17 mouse cellular contexts compared by ENCODE assay signal in the genomic region with DNA sequence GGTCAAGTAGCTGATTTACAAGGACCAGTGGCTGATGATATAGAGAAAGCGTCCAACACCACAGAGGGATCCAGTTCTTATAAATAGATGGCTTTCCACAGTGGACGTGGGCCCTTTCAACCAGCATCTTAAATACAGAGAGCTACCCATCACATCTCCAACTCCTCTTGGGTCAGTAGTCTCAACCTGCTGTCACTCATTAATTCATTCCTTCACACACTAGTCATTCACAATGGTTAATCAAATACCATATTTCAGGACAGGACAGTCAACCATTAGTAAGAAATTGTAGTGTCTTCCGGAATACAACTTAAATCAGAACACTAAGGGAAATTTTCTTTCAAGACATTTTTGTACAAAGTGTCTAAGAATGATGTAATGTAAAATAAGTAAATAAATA.
DNase-seq lines count a peak whose midpoint lies in the region; ATAC-seq and TF ChIP-seq lines count a peak whose summit lies in the region.
"Had no signal": no experiment of that assay in that cellular context is flagged by ENCODE, and none has a peak within 500 bp of the region (broad histone marks: within the 10 kb centered on the region; RNA-seq: fewer than 3 reads in every experiment).

No protein-coding gene starts in this region.

- 88% methylated on average over 3 of the region's 3 CpGs for WGBS in forebrain, embryonic 10.5 days
- 93% methylated on average over 3 of the region's 3 CpGs for WGBS in forebrain, postnatal 0 days
- WGBS in lung, embryonic 16.5 days, result 85% methylated on average over 3 of the region's 3 CpGs

- H3K4me3 ChIP-seq in forebrain, embryonic 10.5 days, result no peak overlapping the region
- H3K4me3 ChIP-seq in forebrain, postnatal 0 days (ENCODE audit: low read depth, low read length), result no peak overlapping the region
- H3K4me3 ChIP-seq in lung, embryonic 16.5 days (ENCODE audit: low read length), result no peak overlapping the region
- no peak overlapping the region for H3K4me3 ChIP-seq in bone marrow macrophage, adult 2 months (ENCODE audit: insufficient read depth, low read length)
- H3K4me3 ChIP-seq: forebrain, embryonic 12.5 days; heart, embryonic 12.5 days; hindbrain, embryonic 15.5 days had no signal

- H3K27me3 ChIP-seq in forebrain, embryonic 10.5 days (ENCODE audit: poor library complexity, severe bottlenecking), result no peaks in the 10 kb centered on the region
- no peaks in the 10 kb centered on the region for H3K27me3 ChIP-seq in forebrain, postnatal 0 days (ENCODE audit: insufficient read depth, low read length)
- H3K27me3 ChIP-seq in lung, embryonic 16.5 days (ENCODE audit: control insufficient read depth, insufficient read depth, low read depth, low read length), result no peaks in the 10 kb centered on the region
- H3K27me3 ChIP-seq: forebrain, embryonic 12.5 days; heart, embryonic 12.5 days; hindbrain, embryonic 15.5 days had no signal

- peak overlapping the region; percentile 60 for H3K27ac ChIP-seq in forebrain, embryonic 10.5 days
- no peak overlapping the region for H3K27ac ChIP-seq in forebrain, postnatal 0 days (ENCODE audit: low read depth, low read length)
- peak overlapping the region; percentile 53; the same call in 1 of the 2 replicates for H3K27ac ChIP-seq in lung, embryonic 16.5 days (ENCODE audit: low read length)
- peak overlapping the region; percentile 21; the same call in 1 of the 2 replicates for H3K27ac ChIP-seq in bone marrow macrophage, adult 2 months (ENCODE audit: insufficient read depth, low read depth, low read length)
- H3K27ac ChIP-seq: forebrain, embryonic 12.5 days; hindbrain, embryonic 15.5 days had no signal

- no peak overlapping the region for H3K9ac ChIP-seq in forebrain, postnatal 0 days
- peak overlapping the region; percentile 12; the same call in 1 of the 2 replicates for H3K9ac ChIP-seq in lung, embryonic 16.5 days (ENCODE audit: low read length)
- H3K9ac ChIP-seq: forebrain, embryonic 12.5 days; heart, embryonic 12.5 days; hindbrain, embryonic 15.5 days had no signal

- H3K9me3 ChIP-seq in forebrain, embryonic 10.5 days, result no peaks in the 10 kb centered on the region
- no peaks in the 10 kb centered on the region for H3K9me3 ChIP-seq in forebrain, postnatal 0 days (ENCODE audit: low read length)
- no peaks in the 10 kb centered on the region for H3K9me3 ChIP-seq in lung, embryonic 16.5 days (ENCODE audit: control insufficient read depth, low read length)
- H3K9me3 ChIP-seq: forebrain, embryonic 12.5 days; G1E; heart, embryonic 12.5 days; hindbrain, embryonic 15.5 days had no signal

- peaks cover 13% of the 10 kb centered on the region for H3K36me3 ChIP-seq in forebrain, embryonic 10.5 days (replicated peaks)
- H3K36me3 ChIP-seq in forebrain, postnatal 0 days (ENCODE audit: insufficient read depth), result no peaks in the 10 kb centered on the region
- no peaks in the 10 kb centered on the region for H3K36me3 ChIP-seq in lung, embryonic 16.5 days (ENCODE audit: control insufficient read depth, insufficient read depth, low read length)
- H3K36me3 ChIP-seq: forebrain, embryonic 12.5 days; G1E; hindbrain, embryonic 15.5 days had no signal

- H3K4me2 ChIP-seq in forebrain, postnatal 0 days (ENCODE audit: low read depth), result no peak overlapping the region
- no peak overlapping the region for H3K4me2 ChIP-seq in lung, embryonic 16.5 days (ENCODE audit: low read depth, low read length)
- H3K4me2 ChIP-seq: forebrain, embryonic 12.5 days; heart, embryonic 12.5 days; hindbrain, embryonic 15.5 days had no signal

- DNase-seq in forebrain, embryonic 10.5 days (ENCODE audit: extremely low spot score, low spot score), result no peak
- DNase-seq in forebrain, postnatal 0 days, result no peak
- DNase-seq in lung, postnatal 10 days, result no peak
- DNase-seq in heart, adult 18-20 months, result no peak
- no peak for DNase-seq in right cerebral cortex, adult 2 months (ENCODE audit: low spot score in 2 of 2)
- DNase-seq: adrenal gland, adult 8-10 months; adrenal gland, postnatal 36 days; cerebellum, adult 11 months; cerebellum, adult 8-10 months; cerebellum, postnatal 36 days; gastrocnemius, postnatal 14 days had no signal

- TF ChIP-seq POLR2A in bone marrow macrophage, adult 2 months (IDR thresholded peaks at IDR 0.05; ENCODE audit: borderline replicate concordance, low read depth, low read length), result no peak

- no peak for TF ChIP-seq CTCF in forebrain, postnatal 0 days (IDR thresholded peaks at IDR 0.05; ENCODE audit: low read depth)
- TF ChIP-seq CTCF in bone marrow macrophage, adult 2 months (IDR thresholded peaks at IDR 0.05; ENCODE audit: low read depth, low read length), result no peak

- no peak for ATAC-seq in forebrain, postnatal 0 days
- no peak for ATAC-seq in lung, embryonic 16.5 days (ENCODE audit: low read depth)

- H3K4me1 ChIP-seq in forebrain, embryonic 10.5 days, result peaks cover 61% of the 10 kb centered on the region
- no peaks in the 10 kb centered on the region for H3K4me1 ChIP-seq in forebrain, postnatal 0 days (ENCODE audit: insufficient read depth)
- H3K4me1 ChIP-seq in lung, embryonic 16.5 days (replicated peaks; ENCODE audit: control insufficient read depth, insufficient read depth, low read length), result peaks cover 31% of the 10 kb centered on the region
- peaks cover 89% of the 10 kb centered on the region for H3K4me1 ChIP-seq in bone marrow macrophage, adult 2 months (ENCODE audit: control insufficient read depth, insufficient read depth, low read length)
- H3K4me1 ChIP-seq: hindbrain, embryonic 15.5 days had no signal
